Mouse (Mus musculus) adrenal gland, adult 8-10 months (tissue): ENCODE data around the gene Ldlrap1. TPM values are rescaled to one million over a fixed set of nuclear protein-coding genes. Genes with fewer than 3 reads are reported as not detected.

Source experiments
- DNase-seq: peaks from one replicate; pipeline ENCODE4 v3.0.0; 2022
- total RNA-seq, 4 experiments: library from RNA; stranded (reverse); gene quantifications; 2 replicates each; pipeline ENCODE4 v1.2.4; 2022

Ldlrap1 gene
- total RNA-seq, 4 experiments from 2014 or later: 46.7 to 49.4 (median 48.4) TPM

DNA sequence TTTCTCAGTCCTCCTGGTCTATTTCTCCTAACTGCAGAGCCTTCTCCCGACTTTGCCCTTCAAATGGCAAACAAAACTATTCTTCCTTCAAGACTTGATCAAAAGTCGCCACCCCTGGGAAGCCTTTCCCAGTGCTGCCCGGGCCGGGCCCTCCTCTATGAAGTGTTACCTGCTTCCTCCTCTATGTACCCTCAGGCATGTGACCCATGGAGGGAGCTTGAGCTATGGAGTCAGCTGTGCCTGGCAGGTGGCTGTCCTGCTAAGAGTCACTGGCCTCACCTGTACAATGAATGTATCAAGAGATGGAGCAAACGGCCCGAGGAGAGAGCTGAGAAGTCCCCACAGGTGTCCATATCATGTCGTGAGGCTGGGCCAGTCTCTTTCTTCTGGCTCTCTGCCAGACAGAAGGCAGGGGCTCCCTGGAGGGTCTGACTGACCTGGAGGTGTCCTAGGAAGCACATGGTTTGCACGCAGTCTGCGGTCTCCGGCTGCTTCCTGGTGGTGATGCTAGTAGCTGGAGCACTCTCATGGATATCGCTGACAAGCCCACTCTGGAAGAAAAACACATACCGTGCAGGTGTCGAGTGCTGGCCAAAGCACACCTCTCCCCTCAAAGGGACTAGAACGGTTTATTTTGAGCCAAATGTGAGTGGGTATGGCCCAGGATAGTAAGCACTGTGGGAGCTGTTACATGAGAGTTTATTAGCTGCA, 7.6 kb upstream of the Ldlrap1 start:
- no peak for DNase-seq

DNA sequence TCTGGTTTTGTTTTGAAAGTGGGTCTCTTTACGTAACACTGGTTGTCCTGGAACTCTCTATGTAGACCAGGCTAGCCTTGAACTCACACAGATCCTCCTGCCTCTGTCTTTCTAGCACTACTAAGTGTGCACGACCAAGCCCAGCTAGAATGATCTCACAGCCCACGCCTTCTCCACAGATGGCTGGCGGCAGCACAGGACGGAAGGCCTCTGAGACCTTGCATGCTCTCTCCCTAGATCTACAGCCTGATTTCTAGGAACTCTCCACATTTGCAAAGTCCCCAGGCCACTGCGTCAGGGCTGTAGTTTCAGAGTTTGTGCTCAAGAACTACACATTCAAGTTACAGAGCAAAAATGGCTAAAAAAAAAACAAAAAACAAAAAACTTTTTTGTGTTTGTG, 6.3 kb upstream of the Ldlrap1 start:
- no peak for DNase-seq

DNA sequence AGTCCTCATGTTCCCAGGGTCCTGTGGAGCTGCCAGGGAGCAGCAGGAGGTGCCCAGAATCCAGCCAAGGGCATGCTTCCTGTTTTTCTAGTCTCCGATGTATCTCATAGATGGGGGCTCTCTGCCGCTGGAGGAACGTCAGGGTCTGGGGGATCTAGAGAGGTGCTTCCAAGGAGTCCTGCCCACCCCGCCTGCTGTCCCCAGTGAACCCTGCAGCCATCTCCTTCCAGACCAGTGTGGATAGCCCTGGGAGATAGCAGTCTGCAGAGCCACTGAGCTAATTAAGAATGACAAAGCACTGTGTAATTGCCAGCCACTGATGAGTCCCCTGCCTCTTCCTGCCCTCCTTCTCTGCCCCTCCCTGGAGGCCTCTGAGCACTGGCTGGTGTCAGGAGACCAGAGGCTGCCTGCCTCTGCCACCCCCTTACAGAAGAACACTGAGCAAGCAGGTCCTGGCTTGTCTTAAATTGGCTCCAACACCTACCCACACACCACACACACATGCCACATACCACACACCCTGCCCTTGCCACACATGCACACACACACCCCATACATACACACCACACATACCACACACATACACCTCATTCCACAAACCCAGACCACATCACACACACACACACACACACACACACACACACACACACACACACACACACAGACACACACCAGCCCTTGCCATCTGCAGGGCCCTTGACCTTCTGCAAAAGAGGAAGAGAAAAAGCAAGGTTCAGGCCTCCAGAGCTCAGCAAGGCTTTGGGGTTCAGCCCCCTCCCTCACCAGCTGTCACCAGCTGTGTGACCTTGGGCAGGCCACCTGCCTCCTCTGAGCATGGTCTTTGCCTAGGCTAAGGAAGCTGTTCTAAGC, 5.2 kb upstream of the Ldlrap1 start:
- no peak for DNase-seq

DNA sequence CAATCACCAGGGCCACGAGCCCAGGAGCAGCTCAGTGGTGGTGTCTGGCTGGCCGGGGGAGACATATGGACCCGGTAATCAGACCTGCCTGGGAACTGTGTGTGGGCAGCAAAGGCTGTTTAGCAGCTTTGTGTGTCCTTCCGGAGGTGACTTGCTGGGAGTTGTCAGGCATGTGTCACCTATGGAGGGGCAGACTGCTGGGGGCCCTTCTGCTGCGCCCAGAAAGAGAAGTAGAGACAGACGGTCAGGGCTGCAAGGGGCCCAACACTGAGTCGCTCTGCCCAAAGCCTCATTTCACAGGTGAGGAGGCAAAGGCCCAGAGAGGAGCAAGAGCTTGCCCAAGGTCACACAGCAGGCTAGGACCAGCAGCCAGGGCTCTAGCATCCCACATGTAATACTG, 2.1 kb upstream of the Ldlrap1 start:
- DNase-seq: no peak

DNA sequence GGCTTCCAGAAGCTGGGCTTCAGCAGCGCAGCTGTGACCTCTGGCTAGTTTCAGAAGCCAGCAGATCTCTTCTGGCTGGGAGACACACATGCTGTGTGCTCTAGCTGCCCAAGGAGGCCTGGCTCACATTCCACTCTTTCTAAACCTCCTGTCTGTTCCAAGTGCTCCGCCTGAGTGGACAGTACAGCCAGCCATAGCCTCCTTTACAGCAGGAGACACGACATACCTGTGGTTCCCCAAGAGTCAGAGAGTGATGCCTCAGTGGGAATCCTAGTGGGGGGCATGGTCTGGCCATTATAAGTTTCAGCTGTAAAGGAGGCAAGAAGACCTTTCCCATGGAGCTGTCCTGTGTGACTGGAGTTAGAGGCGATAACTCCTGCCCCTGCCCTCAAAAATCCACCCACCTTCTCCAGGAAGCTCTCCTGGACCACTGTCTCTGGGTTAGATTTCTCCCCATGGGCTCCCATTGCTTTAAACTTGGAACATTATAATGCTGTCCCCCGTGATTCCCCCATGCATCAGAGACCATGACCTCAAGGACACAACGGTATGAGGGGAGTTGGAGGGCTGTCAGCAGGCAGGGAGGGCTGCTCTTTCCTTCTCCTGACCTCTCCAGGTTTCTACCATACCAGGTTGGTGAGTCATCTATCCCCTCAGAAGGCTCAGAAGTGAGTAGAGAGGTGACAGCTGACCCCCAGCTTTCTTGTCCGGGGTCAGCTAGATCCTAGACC, 1.4 kb upstream of the Ldlrap1 start:
- no peak for DNase-seq

DNA sequence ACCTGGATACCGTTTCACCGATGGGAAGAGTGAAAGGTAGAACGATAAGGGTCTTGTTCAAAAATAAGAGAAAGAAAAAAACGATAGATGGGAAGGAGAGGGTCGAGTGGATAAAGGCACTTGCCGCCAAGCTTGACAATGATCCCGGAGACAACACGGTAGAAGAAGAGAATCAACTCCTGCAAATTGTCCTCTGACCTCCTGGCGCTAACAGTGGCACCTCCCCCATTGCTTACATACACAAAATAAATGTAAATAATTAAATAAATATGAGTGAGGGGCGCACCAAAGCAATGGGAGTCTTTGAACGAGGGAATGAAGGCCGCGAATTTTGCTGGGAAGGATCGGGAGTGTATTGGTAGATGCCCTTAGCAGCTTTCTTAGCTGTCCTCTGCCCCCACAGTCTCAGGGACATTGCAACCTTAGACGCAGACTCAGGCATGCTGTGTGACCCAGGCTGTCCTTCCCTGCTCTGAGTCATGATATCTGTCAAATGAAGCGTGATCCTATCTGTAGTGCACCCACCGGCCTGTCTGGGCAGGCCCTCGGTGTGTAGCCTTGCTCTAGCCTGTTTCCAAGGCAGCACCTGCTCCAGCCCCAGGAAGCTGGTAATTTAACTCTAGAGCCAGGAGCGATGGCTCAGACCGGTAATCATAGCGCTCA, 533 bp upstream of the Ldlrap1 start:
- DNase-seq: peak; percentile 80

DNA sequence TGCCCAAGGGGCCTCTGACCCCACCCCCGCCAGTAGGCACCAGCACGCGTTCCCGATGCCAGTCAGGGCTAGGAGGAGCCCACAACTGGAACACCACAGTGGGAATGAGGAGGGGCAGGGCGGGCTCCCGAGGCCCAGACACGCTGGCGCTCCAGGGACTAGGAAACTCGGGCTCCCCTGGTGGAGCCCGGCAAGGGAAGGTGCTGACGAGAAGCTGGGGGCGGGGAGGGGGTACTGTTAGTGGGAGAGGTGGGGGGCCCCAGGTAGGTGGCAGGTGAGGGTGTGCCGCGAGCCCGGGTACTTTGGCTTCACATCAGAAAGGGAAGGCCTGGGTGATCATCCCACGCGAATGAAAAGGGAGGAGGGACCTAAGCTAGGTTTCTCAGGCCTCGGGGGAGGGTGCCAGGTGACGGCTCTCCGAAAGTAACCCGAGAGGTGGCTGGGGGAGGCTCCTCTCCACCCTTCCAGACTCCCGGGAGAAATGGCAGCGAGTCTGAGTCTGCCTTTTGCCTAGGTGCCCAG, 859 bp downstream of the Ldlrap1 start:
- DNase-seq: no peak

DNA sequence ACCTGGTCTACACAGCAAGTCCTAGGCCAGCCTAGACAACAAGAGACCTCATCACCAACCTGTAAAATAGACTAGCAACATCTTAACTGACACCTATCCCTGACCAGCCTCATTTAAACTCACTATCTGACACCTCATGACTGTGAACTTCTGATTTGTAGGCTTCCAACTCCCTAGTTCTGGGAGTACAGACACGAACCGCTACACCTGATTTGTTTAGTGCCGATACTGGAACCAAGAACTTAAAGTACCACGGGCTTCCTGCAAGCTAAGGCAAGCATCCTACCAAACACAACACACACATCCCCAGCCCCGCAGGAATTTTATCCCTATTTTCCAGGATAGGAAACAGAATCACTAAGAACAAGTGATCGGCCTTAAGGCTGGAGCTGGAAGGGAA, 1.5 kb downstream of the Ldlrap1 start:
- DNase-seq: no peak

DNA sequence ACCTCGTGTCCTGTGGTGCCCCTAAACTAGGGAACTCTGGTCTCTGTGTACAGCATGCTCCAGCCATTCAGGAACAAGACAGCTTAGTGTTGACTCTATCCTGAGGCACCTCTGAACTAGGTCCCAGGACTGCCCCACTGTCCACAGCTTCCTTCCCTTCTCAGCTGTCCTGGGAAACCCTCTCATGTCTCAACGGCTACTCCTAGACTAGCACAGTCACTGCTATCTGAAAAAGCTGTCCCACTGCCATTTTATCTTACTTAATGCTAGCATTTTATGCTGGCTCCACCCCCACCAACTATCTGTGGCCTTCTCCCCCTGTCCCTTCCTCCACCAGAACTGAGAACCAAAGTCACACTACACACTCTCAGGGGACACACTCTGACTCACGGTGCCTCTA, 3.5 kb downstream of the Ldlrap1 start:
- no peak for DNase-seq

DNA sequence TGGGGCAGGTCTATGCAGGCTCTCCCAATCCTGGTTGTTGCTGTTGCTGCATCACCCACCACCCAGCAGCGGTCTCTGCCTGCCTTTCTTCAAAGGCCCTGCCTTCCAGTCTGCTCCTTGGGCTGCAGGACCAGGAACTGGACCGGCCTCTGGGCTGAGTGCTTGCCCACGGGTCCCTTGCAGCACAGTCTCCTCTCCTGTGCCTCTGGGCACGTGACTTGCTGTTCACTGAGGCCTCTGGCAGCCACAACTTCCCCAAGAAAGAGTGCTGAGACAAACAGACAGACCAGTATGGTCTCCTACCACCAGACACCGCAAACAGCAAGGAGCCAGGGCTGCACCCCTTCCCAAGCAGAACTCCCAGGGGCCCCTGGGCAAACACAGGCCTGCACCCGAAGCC, 5.5 kb downstream of the Ldlrap1 start:
- no peak for DNase-seq

DNA sequence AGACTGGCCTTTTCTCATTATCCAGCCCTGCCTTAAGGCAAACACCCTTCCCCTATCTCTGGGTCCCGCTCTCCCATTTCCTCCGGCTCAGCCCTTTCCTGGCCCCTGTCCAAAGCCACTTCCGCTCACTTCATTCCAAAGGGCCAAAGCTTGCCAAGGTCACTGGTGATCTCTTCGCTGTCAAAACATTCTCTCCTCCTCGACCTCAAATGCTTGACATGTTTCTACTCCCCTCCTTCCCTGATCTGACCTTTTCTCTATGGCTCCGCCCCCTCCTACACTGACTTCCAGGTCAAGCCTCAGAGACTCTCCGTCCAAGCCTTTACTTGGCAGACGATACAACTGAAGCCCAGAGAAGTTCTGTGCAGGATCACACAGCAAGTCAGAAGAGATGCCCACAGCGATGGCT, 7.0 kb downstream of the Ldlrap1 start:
- DNase-seq: peak; percentile 89

DNA sequence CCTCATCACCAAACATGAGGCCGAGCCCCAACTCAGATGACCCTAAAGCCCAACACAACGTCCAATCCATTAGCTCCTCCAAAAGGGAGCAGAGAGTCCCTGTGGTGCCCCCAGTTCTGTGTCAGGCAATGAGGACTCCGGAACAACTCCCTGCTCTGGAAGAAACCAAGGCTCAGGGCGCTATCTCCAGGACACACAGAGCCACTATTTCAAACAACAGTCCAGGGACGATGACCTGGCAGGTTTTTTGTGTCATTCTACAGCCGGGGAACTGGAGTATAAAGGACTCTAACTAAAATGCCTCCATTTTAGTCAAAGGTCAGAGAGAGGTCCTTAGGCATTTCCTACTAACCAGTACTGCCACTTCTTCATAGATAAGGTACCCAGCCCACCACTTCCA, 7.5 kb downstream of the Ldlrap1 start:
- DNase-seq: no peak

DNA sequence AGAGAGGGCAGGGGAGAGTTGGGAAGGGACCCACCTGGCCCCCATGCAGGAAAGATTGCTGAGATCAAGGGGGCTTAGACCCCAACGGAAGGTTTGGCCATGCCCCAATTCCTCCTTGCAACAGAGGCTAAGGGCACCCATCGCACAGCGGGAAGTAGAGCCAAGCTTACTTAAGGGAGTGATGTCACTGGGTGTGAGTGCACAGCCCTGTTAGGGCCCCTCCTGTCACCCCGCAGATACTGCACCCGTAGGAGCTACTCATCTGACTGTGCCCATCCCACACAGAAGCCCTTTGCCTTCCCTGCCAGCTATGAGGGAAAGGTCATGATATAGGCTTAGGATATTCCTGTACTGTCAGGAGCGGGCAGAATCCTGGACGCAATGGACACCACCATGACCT, 8.3 kb downstream of the Ldlrap1 start:
- DNase-seq: no peak

DNA sequence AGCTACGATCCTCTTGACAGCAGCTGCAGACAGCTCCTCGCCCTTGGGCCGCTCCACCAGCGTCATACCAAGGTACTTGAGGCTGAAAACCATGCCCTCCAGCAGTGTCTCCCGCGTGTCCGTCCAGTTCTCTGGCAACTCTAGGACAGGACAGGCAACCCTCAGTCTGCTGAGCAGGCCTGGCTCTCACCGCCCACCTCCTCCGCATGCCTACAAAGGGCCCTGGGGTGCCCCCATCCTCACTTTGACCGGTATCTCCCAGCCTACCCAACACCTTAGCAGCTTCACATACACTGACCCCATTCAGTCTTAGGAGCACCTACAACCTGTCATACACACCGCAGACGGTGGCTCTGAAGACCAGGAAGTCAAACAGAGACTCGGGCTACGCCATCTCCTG, 8.9 kb downstream of the Ldlrap1 start:
- DNase-seq: no peak

DNA sequence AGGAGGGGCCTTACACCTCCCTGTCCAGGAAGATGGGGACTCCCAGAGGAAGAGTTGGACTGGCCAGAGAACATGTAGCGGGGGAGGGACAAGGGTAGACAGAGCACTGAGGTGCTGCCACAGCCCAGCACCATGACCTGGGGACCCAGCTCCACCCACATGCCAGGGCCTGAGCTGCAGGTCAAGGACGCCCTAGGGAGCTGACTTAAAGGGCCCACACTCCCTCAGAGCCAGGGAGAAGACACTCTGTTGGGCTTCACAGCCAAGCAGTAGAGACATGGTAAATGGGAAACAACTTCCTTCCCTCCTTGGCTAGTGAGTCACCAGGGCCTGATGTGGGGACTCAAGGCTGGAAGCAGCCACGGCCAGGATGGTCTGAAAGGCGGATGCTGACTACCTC, 9.5 kb downstream of the Ldlrap1 start:
- no peak for DNase-seq

DNA sequence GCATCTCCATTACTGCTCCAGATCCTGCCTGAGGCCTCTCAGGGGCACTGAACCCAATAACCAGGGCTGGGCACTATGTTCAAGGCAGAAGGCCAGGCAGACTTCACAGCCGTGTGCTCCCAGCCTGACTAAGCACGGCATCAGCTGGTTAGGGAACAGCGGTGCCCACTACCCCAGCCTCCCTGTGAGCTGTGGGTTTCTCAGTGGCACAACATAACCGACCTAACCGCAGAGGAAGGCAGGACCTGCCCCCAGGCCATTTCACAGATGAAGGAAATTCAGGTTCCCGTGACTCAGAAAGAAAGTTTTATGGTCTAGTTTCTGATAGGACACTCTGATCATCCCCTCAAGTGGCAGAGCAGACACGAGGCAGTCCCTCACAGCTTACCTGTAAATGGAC, 10.9 kb downstream of the Ldlrap1 start:
- DNase-seq: no peak

DNA sequence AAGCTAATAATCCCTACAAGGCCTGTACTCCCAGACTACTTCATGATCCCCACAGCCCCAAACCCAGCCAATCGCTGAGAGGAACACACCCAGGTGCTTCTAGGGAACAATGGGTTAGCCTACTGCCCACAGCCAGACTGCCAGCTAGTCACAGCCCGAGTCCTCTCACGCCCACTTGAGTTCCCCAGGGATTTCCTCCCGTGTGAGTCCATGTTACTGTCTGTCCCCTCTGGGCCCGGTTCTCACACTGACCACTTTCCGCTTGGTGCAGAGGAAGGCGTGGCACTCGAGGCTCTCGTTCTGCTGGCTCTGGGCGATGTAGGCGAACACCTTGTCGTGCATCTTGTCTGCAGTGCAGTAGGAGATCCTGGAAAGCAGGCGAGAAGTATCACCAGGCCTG, 12.9 kb downstream of the Ldlrap1 start:
- no peak for DNase-seq

DNA sequence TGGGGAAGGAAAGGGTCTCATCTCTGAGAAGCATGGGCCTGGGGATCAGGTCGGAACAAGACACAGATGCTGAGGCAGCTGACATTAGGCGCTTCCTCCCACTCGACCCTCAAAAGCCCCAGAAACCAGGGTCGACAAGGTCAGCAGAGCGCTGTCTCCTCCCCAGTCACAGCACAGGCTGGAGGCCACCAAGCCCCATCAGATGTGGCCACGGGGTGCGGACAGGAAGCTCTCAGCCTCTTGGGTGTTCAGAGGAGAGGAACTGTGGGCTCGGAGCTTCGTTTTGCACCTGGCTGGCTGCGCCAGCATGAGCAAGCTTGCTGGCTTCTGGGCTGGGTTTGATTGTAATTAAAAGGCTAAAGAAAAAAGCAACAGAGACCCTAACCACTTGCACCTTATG, 13.5 kb downstream of the Ldlrap1 start:
- no peak for DNase-seq

DNA sequence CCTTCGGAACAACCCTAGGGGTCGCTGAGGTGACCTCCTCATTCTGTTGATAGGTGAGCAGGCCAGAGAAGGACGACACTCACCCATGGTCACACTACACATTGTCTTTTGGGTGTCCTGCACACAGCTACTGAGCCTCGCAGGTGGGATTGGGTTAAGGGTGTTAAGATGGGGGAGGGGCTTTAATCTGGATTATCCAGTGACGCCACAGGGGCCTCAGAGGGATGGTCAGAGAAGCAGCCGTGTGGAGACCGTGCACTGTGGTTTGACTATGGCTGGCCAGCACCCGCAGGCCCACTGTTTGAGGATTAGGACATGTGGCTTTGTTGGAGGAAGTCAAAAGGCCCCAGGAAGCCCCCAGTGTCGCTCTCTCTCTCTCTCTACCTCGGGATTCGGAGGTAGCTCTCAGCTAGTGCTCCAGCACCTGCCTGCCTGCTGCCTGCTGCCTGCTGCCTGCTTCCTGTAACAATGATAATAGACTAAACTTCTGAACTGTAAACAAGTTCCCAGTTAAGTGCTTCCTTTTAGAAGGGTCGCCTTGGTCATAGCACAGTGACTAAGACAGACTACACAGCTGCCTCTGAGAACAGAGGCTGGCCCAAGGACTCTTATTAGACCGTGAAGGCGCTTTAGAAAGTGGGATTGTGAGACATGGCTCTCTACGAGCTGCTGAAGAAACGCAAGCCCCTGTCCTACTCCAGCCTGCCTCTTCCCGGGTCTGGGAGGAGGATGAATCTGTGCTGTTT, 14.1 kb downstream of the Ldlrap1 start:
- no peak for DNase-seq

DNA sequence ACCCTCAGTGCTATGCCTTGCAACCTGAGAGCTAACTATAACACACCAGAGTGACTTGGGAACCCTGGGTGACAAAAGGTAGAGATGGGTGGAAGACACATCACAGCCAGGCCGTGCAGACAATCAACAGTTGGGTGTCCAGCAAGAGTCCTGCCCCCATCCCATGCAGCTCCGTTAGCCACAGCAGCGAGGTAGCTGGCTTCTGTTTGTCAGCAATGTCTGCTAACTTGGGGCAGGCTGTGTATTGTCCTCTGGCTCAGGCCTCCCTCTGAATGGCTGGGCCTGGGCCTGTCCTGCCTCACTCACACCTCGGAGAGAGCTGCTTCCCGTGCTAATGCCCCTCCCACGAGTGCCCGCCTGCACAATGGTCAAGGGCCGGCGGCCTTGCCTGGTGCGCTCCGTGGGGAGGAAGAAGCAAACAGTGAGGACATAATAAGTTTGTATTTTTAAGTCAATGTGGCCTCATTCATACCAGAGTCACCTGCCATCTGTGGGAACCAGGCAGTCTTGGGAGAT, 14.9 kb downstream of the Ldlrap1 start:
- no peak for DNase-seq

DNA sequence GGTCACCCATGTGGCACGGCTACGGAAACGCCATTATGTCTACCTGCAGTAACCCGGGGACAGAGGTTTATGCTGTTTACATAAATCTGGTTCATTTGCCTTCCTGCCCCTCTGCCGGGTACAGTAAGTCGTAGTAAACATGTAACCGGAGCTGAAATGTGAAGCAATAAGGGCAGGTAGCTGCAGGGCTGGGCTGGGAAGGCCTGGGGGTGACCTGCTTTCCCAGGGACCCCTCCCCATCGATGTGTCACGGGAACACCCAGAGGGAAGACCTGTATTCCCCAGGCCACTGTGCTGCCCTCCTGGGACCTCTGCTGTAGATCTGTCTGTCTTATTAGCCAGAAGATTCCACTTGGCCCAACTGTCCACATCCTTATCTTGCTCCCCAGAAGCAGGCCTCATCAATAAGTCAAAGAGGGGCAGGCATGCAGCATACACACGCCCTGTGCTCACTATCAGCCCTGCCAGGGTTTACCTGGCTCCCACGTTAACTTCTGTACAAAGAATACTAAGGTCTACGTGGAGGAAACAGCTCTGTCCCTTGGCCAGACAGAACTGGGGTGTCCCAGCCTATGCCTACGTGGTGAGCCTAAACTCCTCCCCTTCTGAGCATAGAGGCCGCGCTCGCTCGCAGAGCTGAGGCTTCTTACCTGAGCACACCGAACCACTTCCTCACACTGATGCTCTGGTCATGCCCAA, 16.0 kb downstream of the Ldlrap1 start:
- no peak for DNase-seq
